Mouse (Mus musculus) brain, embryonic 14.5 days (tissue): ENCODE data around the gene Gm21783. TPM values are rescaled to one million over a fixed set of nuclear protein-coding genes. Genes with fewer than 3 reads are reported as not detected.
"Not testable (repeated sequence)": the region's sequence is repeated elsewhere in the genome, so short reads cannot be mapped to it uniquely, and the experiment has no call there.

Experiments
- DNase-seq: peaks from one replicate; pipeline ENCODE4 v3.0.0-alpha.2; 2011; ENCODE audit warnings: low read depth
- polyA plus RNA-seq: library from polyadenylated mRNA; depleted of rRNA; stranded (reverse); fragments of >200 nt; gene quantifications from 2 replicates; pipeline ENCODE4 v1.2.3, GENCODE M21; 2012; rRNA removed

Gene Gm21783
- polyA plus RNA-seq = not detected in 2 replicates

DNA sequence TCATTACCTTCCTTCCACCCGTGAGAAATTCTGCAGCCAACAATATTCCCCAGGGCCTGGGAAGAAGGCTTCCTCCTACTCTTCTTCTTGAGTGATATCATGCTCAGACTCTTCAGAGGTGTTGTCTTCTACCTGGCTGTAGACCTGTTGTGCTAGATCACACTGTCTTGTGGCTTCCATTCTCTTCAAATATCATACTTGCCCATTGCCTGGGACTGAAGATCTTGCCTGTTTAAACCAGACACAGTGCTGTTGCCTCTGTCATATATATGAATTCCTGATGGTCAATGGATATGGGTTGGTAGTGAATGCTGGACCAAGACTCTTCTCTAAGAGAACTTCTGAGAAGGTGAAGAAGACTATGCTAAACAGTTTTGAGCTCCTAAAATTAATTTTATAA is at the start of gene Gm21783:
Gene Gm21783 (minus strand): TSS at position 101 of the 400 bp plus-strand sequence.
- DNase-seq = not testable (repeated sequence)
